Mouse (Mus musculus) spleen, adult 2 months (tissue): ENCODE data around the gene Mrpl14.

Experiments used
- CTCF ChIP-seq: fragments of 200-500 bp; IDR thresholded peaks from 2 replicates; pipeline ENCODE4 v1.5.1; 2011; ENCODE audit warnings: mild to moderate bottlenecking, inconsistent platforms; ENCODE audit not compliant: insufficient read depth, insufficient read length, insufficient replicate concordance; ENCODE audit errors: extremely low read depth
- POLR2A ChIP-seq: fragments of 200-500 bp; IDR thresholded peaks from 2 replicates; pipeline ENCODE4 v1.6.1; 2011; ENCODE audit warnings: low read depth, low read length, inconsistent platforms

DNA sequence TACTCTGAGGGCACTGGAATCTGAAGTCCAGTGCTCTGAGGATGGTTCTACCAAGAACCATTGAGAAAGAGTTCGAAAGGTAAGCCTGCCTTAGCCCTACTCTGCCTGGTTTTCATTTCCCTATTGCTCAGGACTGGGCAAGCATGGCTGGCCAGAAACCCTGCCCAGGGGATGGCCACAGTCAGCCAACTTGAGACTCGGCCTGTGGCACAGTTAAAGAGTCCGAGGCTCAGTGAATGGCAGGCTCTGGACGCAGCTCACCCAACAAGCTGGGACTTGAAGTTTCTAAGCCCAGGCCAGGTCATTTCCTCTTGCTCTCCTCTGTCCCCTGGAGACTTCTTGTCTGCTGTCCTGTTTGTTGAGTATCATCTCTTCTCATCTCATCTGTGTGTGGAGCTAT is 44.6 kb downstream of the Mrpl14 start:
- TF ChIP-seq CTCF (no peak), POLR2A (no peak)
